ENCODE assay signal across 18 mouse cellular contexts in the genomic region with DNA sequence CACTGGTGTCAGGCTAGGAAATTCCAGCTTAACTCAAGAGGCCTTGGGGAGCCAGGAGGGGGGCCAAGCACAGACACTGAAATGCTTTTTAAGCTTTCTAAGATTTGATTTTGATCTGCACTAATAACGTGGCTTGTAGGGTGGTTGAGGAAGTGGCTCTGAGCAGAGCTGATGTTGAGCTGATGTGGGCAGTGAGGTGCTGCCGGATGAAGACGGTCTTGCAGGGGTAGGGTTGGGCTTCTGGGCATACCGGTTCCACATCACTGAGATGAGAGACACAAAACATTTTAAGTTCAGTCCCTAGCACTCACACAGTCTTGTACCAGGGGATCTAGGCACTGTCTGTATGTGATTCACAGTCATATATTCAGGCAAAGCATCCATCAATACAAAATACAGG.
"Had no signal": no experiment of that assay in that cellular context is flagged by ENCODE, and none has a peak within 500 bp of the region (broad histone marks: within the 10 kb centered on the region; RNA-seq: fewer than 3 reads in every experiment).

No protein-coding gene starts in this region.

- H3K27me3 ChIP-seq: limb, embryonic 13.5 days; liver, embryonic 13.5 days; megakaryocyte, embryonic 14.5 days; neural tube, embryonic 12.5 days; neural tube, embryonic 15.5 days had no signal

- DNase-seq: kidney, adult 18-20 months; kidney, adult 9 months; kidney, postnatal 14 days; kidney, postnatal 4 days; liver, embryonic 13.5 days; lung, embryonic 14.5 days; midbrain, embryonic 14.5 days; right cerebral cortex, adult 18-20 months; right cerebral cortex, postnatal 14 days; right cerebral cortex, postnatal 4 days; thymus, adult 18-20 months; thymus, postnatal 36 days had no signal

- H3K9me3 ChIP-seq: limb, embryonic 10.5 days; limb, embryonic 13.5 days; liver, embryonic 13.5 days; megakaryocyte, embryonic 14.5 days; midbrain, embryonic 10.5 days; neural tube, embryonic 12.5 days; neural tube, embryonic 15.5 days had no signal

- H3K4me3 ChIP-seq: limb, embryonic 10.5 days; limb, embryonic 13.5 days; liver, embryonic 13.5 days; megakaryocyte, embryonic 14.5 days; midbrain, embryonic 10.5 days; neural tube, embryonic 12.5 days; neural tube, embryonic 15.5 days had no signal

- H3K27ac ChIP-seq: limb, embryonic 10.5 days; limb, embryonic 13.5 days; liver, embryonic 13.5 days; midbrain, embryonic 10.5 days; neural tube, embryonic 12.5 days; neural tube, embryonic 15.5 days had no signal
